Mouse (Mus musculus): ENCODE data around the gene Stk32c. TPM values are rescaled to one million over a fixed set of nuclear protein-coding genes. Genes with fewer than 3 reads are reported as not detected.

Stk32c gene
- polyA plus RNA-seq, 1 experiment from 2014 or later: not detected

DNA sequence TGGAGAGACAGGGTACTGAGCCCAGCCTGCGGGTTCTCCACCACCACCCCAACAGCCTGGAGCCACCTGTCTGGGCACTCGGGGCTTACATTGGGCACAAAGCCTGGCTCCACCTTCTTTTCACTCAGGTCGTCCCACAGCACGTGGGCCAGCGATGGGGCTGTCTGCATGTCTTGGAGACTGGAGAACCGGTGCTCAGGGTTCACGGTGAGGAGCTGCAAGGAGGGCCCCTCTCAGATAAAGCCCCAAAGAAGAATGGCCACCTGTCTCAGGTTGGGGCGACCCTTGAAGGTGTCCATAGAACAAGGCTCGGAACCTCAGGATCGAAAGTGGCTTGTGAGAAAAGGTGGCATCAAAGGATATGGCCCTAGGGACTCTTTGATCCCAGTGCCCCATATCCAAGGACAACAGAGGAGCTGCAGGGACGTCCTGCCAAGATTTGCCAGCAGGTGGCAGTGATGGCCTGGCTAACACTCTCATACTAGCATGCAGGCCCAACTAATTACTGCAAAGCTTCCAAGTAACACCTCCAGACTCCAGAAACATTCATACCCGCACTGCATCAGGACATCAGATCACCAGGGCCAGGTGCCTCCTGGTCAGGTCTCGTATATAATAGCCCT lies 93.8 kb downstream of the Stk32c start:
- Histone ChIP-seq H3K27ac (no peak overlapping the region), H3K27me3 (ENCODE audit: insufficient read depth, poor library complexity, severe bottlenecking) (peaks cover 35% of the 10 kb centered on the region)
- 41% methylated on average over 13 of the region's 13 CpGs for WGBS

DNA sequence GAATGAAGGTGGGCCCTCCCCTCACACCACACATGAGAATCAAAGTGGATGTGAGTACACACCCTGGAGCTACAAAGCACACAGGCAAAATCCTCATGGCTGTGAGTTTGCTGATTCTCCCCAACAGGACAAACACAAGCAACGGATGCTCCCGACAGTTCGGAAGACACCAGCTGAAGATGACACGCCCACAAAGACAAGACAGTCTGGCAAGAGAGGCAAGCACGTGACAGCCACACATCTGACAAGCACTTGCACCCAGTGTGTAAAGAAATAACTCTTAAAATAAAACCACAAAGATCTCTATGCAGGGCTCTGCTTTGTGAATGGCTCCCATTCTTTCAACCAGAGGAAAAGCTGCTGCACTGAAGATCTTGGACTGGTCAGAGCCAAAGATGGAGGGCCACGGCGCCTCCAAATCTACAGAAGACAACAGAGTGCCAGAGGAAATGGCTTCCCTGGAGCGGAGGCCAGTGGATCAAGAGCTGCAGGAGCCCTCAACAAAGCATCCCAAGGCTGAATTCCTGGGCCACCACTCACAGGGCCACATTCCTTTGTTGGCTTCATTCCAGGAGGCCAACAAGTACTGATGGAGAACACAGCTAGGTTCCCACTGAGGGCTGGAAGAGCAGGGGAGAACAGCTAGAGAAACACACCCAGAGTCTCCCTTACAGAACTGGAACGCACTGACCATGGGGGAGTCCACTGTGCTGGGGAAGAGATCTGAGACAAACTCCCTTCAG lies 105.0 kb downstream of the Stk32c start:
- Histone ChIP-seq H3K27me3 (ENCODE audit: insufficient read depth, poor library complexity, severe bottlenecking) (peaks cover 8% of the 10 kb centered on the region; the same call in 1 of the 2 replicates), H3K4me3 (no peak overlapping the region), H3K4me1 (peaks cover 6% of the 10 kb centered on the region), H3K27ac (no peak overlapping the region), H3K36me3 (no peaks in the 10 kb centered on the region), H3K9me3 (no peaks in the 10 kb centered on the region)
- WGBS: 79% methylated on average over 9 of the region's 9 CpGs
- no peak for DNase-seq (ENCODE audit: low spot score)

More for the DNA sequence above, 93.8 kb downstream of the Stk32c start:
- Histone ChIP-seq H3K4me3 (no peak overlapping the region), H3K9me3 (no peaks in the 10 kb centered on the region), H3K4me1 (no peaks in the 10 kb centered on the region), H3K36me3 (no peaks in the 10 kb centered on the region)
- DNase-seq (ENCODE audit: low spot score): peak; percentile 87

DNA sequence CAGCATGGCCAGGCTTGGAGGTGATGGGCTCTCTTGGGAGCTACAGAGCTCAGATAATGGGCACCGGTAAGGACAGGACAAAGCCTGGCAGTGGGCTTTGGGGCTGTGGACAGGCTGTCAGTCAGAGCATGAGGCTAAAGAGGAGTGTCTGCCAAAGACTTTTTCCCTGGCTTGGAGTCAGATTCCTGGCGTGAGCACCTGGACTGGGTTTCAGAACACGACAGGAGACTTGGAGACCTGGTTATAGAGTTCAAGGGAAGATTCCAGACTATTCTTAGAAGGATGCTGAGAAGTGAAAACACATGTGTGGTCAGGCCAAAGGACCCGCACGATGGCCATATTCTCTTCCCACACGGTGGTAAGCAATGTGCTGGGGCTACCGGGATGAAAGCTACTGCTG lies 107.4 kb downstream of the Stk32c start:
- Histone ChIP-seq H3K4me3 (no peak overlapping the region), H3K36me3 (no peaks in the 10 kb centered on the region), H3K9me3 (no peaks in the 10 kb centered on the region), H3K4me1 (peaks cover 12% of the 10 kb centered on the region), H3K27ac (no peak overlapping the region), H3K27me3 (ENCODE audit: insufficient read depth, poor library complexity, severe bottlenecking) (peaks cover 21% of the 10 kb centered on the region; the same call in 1 of the 2 replicates)
- DNase-seq (ENCODE audit: low spot score): no peak
- WGBS: 83% methylated on average over 7 of the region's 7 CpGs

DNA sequence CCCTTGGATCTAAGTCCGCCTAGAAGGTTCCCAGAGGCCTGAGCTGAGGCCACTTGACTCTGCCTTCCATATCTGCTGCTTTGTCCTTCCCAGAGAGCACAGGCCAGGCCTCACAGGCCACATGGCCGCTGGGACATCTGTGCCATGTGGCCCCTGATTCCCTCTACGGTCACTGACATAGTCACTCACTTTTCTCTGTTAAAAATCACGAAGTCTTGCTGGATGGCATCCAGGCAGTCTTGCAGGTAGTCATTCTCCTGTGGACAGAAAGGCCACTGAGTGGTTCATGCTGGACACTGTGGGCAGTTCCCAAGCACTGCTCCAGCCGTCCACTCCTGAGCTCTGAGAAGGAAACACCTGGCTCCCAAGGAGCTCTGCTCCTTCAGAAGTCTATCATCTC lies 108.0 kb downstream of the Stk32c start:
- peaks cover 25% of the 10 kb centered on the region; the same call in 1 of the 2 replicates for H3K27me3 ChIP-seq (ENCODE audit: insufficient read depth, poor library complexity, severe bottlenecking)
- no peak overlapping the region for H3K4me3 ChIP-seq
- no peak overlapping the region for H3K27ac ChIP-seq
- H3K9me3 ChIP-seq: no peaks in the 10 kb centered on the region
- no peaks in the 10 kb centered on the region for H3K36me3 ChIP-seq
- H3K4me1 ChIP-seq: peaks cover 12% of the 10 kb centered on the region
- DNase-seq (ENCODE audit: low spot score): no peak
- WGBS: 80% methylated on average over 5 of the region's 5 CpGs

DNA sequence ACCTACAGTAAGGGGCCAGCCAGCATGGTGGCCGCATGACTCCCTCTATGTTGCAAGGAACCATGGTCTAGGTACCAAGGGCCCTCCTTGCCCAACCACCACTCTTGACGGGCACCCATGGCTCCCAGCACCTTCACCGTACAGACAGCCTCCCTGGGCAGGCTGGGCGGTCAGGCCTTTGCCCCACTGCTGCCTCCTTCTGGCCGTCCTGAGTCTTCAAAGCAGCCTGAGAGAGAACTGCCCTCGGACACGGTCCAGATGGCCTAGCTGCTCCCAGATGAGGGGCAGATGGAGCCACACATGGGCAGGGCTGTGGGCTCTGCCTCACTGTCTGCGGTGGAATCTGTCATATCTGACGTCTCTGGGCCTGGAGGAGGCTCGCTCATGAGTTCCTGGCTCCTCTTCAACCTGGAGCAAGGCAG lies 109.1 kb downstream of the Stk32c start:
- no peak for DNase-seq (ENCODE audit: low spot score)
- H3K27me3 ChIP-seq (ENCODE audit: insufficient read depth, poor library complexity, severe bottlenecking): peaks cover 30% of the 10 kb centered on the region; the same call in 1 of the 2 replicates
- H3K9me3 ChIP-seq: no peaks in the 10 kb centered on the region
- H3K36me3 ChIP-seq: no peaks in the 10 kb centered on the region
- peaks cover 12% of the 10 kb centered on the region for H3K4me1 ChIP-seq
- H3K27ac ChIP-seq: no peak overlapping the region
- H3K4me3 ChIP-seq: no peak overlapping the region
- 57% methylated on average over 10 of the region's 10 CpGs for WGBS

DNA sequence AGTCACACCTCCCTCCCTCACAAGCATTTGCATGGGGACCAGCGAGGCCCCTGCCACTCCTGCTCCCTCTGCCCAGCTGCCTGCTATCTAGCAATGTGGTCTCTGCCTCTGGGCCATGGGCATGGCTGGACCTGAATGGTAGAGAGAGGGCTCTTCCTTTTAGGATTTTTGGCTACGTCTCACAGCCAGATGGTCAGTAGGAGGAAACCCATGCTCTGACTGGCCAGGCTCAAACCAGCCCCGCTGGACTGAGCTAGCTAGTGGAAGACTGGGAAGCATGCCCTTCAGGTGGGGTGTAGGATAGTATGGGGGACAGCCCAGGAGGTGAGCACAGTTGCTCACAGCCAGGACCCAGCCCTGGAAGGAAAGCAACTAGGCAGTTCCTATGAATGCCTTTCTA lies 111.3 kb downstream of the Stk32c start:
- DNase-seq (ENCODE audit: low spot score): no peak
- Histone ChIP-seq H3K36me3 (no peaks in the 10 kb centered on the region), H3K4me1 (peaks cover 6% of the 10 kb centered on the region; the same call in 1 of the 2 replicates), H3K9me3 (no peaks in the 10 kb centered on the region), H3K27me3 (ENCODE audit: insufficient read depth, poor library complexity, severe bottlenecking) (peaks cover 28% of the 10 kb centered on the region; the same call in 1 of the 2 replicates), H3K27ac (no peak overlapping the region), H3K4me3 (no peak overlapping the region)
- WGBS: 69% methylated on average over 3 of the region's 3 CpGs

DNA sequence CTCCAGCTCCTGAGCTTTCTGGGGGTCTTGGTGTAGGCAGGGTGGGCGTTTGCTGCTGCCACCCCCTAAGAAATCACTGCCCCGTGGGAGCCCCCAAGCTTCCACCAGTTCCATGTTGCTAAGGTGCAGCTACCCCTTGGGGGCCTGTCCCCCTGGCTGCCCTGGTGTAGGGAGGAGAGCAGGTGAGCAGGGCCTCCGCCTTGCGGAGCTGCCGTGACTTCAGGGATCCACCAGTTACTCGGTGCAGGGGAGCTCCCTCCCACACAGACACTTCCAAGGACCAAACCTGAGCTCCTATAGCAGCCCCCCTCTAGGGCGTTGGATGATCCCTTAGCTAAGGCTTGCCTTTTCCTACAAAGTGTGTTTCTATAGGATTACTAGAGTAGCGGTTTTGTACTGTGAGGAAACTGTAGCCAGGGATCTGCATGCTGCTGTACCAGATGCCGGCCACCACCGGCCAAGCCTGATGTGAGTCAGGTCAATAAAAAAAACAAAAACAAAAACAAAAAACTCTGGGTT lies 111.8 kb downstream of the Stk32c start:
- H3K27me3 ChIP-seq (ENCODE audit: insufficient read depth, poor library complexity, severe bottlenecking): peaks cover 26% of the 10 kb centered on the region; the same call in 1 of the 2 replicates
- no peaks in the 10 kb centered on the region for H3K36me3 ChIP-seq
- H3K4me3 ChIP-seq: no peak overlapping the region
- WGBS: 71% methylated on average over 10 of the region's 10 CpGs
- no peaks in the 10 kb centered on the region for H3K9me3 ChIP-seq
- H3K4me1 ChIP-seq: peaks cover 6% of the 10 kb centered on the region; the same call in 1 of the 2 replicates
- DNase-seq (ENCODE audit: low spot score): no peak
- H3K27ac ChIP-seq: no peak overlapping the region

DNA sequence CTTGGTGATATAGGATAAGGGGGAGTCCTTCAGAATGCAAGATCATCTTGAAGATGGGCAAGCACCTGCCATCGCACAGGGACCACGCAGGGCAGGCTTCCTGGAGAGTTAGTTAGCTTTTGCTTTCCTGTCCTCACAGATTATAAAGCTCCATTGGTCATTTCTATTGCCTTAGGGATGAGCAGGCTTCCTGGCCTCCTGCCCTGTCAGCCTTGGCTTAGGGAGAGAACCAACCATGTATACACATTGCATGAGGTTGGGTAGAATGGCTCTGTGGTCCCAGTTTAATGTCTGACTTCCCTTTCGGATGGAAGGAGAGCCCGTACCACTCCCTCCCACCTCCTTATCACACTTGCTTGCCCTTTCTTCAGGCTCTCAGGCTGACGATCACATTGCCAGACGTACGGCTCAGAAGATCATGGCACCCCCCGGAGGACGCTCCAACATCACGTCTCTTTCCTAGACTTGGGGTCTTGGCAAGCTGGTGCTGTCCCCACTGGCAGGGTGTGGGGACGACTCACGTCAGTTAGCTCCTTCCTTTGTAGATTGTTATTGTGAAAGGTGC lies 112.5 kb downstream of the Stk32c start:
- H3K9me3 ChIP-seq: no peaks in the 10 kb centered on the region
- peaks cover 6% of the 10 kb centered on the region; the same call in 1 of the 2 replicates for H3K4me1 ChIP-seq
- 60% methylated on average over 12 of the region's 12 CpGs for WGBS
- no peak for DNase-seq (ENCODE audit: low spot score)
- no peak overlapping the region for H3K4me3 ChIP-seq
- H3K27me3 ChIP-seq (ENCODE audit: insufficient read depth, poor library complexity, severe bottlenecking): peaks cover 26% of the 10 kb centered on the region; the same call in 1 of the 2 replicates
- H3K36me3 ChIP-seq: no peaks in the 10 kb centered on the region
- H3K27ac ChIP-seq: no peak overlapping the region

DNA sequence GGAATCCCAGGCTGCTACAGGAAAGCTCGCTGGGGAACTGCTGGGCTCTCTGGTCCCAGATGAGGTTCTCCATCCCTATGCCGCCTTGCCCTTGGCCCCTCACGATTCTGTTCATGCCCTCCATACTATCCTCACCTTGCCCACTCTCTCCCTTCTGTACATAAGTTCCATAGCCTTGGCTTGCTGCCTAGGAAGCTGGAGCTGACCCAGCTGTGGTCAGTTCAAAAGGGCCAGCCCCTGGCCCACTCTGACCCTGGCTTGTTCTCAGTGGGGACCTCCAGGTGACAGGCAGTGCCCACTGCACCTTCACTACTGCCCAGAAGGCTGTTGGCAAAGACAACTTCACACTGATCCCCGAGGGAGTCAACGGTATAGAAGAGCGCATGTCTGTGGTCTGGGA lies 116.7 kb downstream of the Stk32c start:
- Histone ChIP-seq H3K27ac (no peak overlapping the region), H3K27me3 (ENCODE audit: insufficient read depth, poor library complexity, severe bottlenecking) (peaks cover 32% of the 10 kb centered on the region; the same call in 1 of the 2 replicates), H3K4me3 (no peak overlapping the region), H3K36me3 (no peaks in the 10 kb centered on the region), H3K9me3 (no peaks in the 10 kb centered on the region), H3K4me1 (peaks cover 6% of the 10 kb centered on the region; the same call in 1 of the 2 replicates)
- WGBS: 83% methylated on average over 6 of the region's 6 CpGs
- DNase-seq (ENCODE audit: low spot score): no peak

DNA sequence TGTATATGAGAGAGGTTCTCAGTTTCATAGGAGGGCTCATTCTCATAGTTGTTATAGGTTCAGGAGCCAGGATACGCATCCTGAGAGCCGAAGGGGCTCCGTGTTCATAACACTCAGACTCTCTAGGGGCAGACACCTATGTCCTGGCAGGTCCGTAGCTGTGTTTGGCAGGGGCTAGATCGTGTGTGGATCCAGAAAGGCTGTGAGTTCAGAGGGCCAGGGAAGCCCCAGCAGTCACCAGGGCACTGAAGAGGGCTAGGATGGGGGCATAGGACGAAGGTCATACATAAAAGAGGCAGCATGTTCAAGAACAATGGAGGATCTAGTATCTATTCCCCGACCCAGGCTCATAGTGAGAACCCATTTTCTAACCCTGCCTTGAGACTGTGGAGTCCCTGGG lies 117.8 kb downstream of the Stk32c start:
- no peaks in the 10 kb centered on the region for H3K9me3 ChIP-seq
- H3K36me3 ChIP-seq: no peaks in the 10 kb centered on the region
- H3K27me3 ChIP-seq (ENCODE audit: insufficient read depth, poor library complexity, severe bottlenecking): peaks cover 31% of the 10 kb centered on the region; the same call in 1 of the 2 replicates
- no peaks in the 10 kb centered on the region for H3K4me1 ChIP-seq
- 80% methylated on average over 7 of the region's 7 CpGs for WGBS
- no peak overlapping the region for H3K27ac ChIP-seq
- H3K4me3 ChIP-seq: no peak overlapping the region
- DNase-seq (ENCODE audit: low spot score): no peak

DNA sequence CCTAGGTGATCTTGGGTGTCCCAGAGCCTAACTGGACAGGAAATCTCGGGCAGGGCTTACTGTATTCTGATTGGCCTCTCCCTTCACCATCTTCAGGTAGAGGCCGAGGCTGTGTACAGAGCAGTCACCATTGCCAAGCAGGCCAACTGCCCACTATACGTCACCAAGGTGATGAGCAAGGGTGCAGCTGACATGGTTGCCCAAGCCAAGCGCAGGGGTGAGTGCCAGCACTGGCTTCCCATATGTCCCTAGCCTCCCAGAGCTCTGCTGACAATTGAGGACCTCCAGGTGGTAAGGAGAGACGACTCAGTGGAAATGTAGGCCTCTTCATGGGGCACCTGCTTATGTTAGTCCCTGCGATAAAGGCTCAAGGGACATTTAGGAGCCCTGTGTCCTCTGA lies 118.3 kb downstream of the Stk32c start:
- no peaks in the 10 kb centered on the region for H3K4me1 ChIP-seq
- H3K36me3 ChIP-seq: no peaks in the 10 kb centered on the region
- DNase-seq (ENCODE audit: low spot score): no peak
- no peak overlapping the region for H3K27ac ChIP-seq
- H3K9me3 ChIP-seq: no peaks in the 10 kb centered on the region
- H3K4me3 ChIP-seq: no peak overlapping the region
- peaks cover 31% of the 10 kb centered on the region for H3K27me3 ChIP-seq (ENCODE audit: insufficient read depth, poor library complexity, severe bottlenecking)
- WGBS: 79% methylated on average over 6 of the region's 6 CpGs

DNA sequence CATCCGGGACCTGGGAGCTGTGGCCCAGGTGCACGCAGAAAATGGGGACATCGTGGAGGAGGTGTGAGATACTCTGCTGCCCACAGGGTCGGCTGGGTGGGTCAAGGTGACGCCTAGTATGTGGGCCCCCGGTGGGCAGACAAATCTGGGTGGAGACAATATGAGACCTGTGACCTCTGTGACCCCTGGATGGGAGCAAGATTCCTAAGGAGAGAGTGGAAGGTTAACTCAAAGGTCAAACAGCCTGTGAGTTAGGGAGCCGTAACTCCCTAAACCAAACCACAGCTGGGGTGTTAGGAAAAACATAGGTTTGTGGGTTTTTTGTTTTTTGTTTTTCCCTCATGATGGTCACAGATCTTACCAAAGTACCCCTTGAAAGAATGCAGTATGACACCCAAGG lies 119.3 kb downstream of the Stk32c start:
- Histone ChIP-seq H3K27me3 (ENCODE audit: insufficient read depth, poor library complexity, severe bottlenecking) (peaks cover 39% of the 10 kb centered on the region), H3K4me3 (no peak overlapping the region), H3K36me3 (no peaks in the 10 kb centered on the region), H3K4me1 (no peaks in the 10 kb centered on the region), H3K9me3 (no peaks in the 10 kb centered on the region), H3K27ac (no peak overlapping the region)
- 70% methylated on average over 7 of the region's 7 CpGs for WGBS
- no peak for DNase-seq (ENCODE audit: low spot score)

DNA sequence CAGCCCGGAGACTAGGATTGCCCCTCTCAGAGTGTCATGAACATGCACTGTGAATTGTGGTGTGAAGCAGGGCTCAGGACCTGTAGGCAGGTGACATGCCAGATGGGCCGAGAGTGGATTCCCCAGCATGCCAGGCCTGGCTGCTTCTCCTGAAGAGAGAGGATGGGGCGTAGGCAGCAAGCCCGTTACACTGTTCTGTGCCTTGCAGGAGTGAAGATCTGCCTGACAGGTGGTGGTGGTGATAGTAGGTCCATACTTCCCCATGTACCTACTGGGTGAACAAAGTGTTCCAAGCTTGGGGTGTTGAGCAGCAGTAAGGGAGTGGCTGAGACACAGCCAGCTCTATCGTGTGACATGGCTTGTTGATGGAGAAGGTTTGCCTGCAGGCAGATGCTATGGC lies 120.0 kb downstream of the Stk32c start:
- no peaks in the 10 kb centered on the region for H3K9me3 ChIP-seq
- no peak overlapping the region for H3K27ac ChIP-seq
- no peak overlapping the region for H3K4me3 ChIP-seq
- DNase-seq (ENCODE audit: low spot score): no peak
- WGBS: 84% methylated on average over 5 of the region's 5 CpGs
- no peaks in the 10 kb centered on the region for H3K4me1 ChIP-seq
- H3K36me3 ChIP-seq: no peaks in the 10 kb centered on the region
- peaks cover 46% of the 10 kb centered on the region for H3K27me3 ChIP-seq (ENCODE audit: insufficient read depth, poor library complexity, severe bottlenecking)
